Mouse (Mus musculus) hindbrain, embryonic 14.5 days (tissue): ENCODE data around the gene Prkd2. TPM values are rescaled to one million over a fixed set of nuclear protein-coding genes. Genes with fewer than 3 reads are reported as not detected.

ENCODE experiments used
- ATAC-seq: fragments of 200-750 bp; cut with Nextera tagmentation; 2 replicates; pipeline ENCODE4 v1.8.0; 2017; ENCODE audit warnings: moderate number of reproducible peaks, mild to moderate bottlenecking, moderate TSS enrichment, moderate library complexity; ENCODE audit not compliant: low FRiP score
- DNase-seq: peaks from one replicate; pipeline ENCODE4 v3.0.0-alpha.2; 2015; ENCODE audit warnings: low spot score
- H3K27ac ChIP-seq: fragments of 300-500 bp; sonication (generic); 2 replicates; pipeline ENCODE4 v1.5.1; 2014; ENCODE audit warnings: mild to moderate bottlenecking, moderate library complexity
- H3K27me3 ChIP-seq: fragments of 300-500 bp; sonication (generic); 2 replicates; pipeline ENCODE4 v1.6.1; 2014; ENCODE audit warnings: mild to moderate bottlenecking, low read length, mixed read lengths; ENCODE audit not compliant: control insufficient read depth, insufficient read depth
- H3K36me3 ChIP-seq: fragments of 300-500 bp; sonication (generic); replicated peaks from 2 replicates; pipeline ENCODE4 v1.6.1; 2014; ENCODE audit not compliant: control insufficient read depth, insufficient read depth
- H3K4me1 ChIP-seq: fragments of 300-500 bp; sonication (generic); replicated peaks from 2 replicates; pipeline ENCODE4 v1.6.1; 2014; ENCODE audit warnings: antibody characterized with exemption, low read length, mixed read lengths; ENCODE audit not compliant: control insufficient read depth, insufficient read depth
- H3K4me2 ChIP-seq: fragments of 300-500 bp; sonication (generic); replicated peaks from 2 replicates; pipeline ENCODE4 v1.6.1; 2014; ENCODE audit warnings: mild to moderate bottlenecking, moderate library complexity
- H3K4me3 ChIP-seq: fragments of 300-500 bp; sonication (generic); replicated peaks from 2 replicates; pipeline ENCODE4 v1.5.1; 2014; ENCODE audit warnings: mild to moderate bottlenecking, low read length
- H3K9ac ChIP-seq: fragments of 300-500 bp; sonication (generic); 2 replicates; pipeline ENCODE4 v1.6.1; 2014
- H3K9me3 ChIP-seq: fragments of 300-500 bp; sonication (generic); 2 replicates; pipeline ENCODE4 v1.6.1; 2016; ENCODE audit warnings: low read length; ENCODE audit not compliant: control insufficient read depth
- WGBS: fragments of 180-500 bp; shearing (Covaris S2); extraction: QIAGEN DNeasy Blood & Tissue Kit; methylation state at CpG from one replicate; pipeline ENCODE4 v1.1.7; 2014; 5-methylcytosine and 5-hydroxymethylcytosine counted together
- polyA plus RNA-seq: library from polyadenylated mRNA; unstranded; fragments of >200 nt; fragmentation: Nextera tagmentation; extraction: Ambion mirVana; gene quantifications from 2 replicates; pipeline ENCODE4 v1.2.1, GENCODE M21; 2014

The Prkd2 gene
- polyA plus RNA-seq, 1 experiment from 2014 or later, result 5.6 TPM

DNA sequence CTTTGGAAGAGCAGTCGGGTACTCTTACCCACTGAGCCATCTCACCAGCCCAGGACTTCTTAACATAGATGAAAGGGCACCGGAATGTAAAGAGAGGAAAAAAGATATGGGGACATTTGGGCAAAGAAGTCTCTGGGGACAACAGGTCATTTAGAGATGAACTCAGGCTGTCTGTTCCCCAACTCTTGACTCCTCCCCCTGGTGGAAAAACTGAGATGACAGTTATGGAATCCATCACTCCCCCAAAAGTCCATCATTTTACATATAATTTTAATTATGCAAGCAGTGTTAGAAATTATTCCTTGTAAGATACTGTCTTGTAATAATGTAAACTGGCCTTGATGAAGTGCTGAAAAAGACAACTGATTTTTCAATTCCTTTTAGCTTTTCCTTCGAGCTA lies 35.0 kb downstream of the Prkd2 start:
- H3K36me3 ChIP-seq, result peaks cover 12% of the 10 kb centered on the region; the same call in 1 of the 2 replicates
- H3K27ac ChIP-seq, result no peak overlapping the region
- ATAC-seq, result no peak
- WGBS, result 82% methylated on average over 3 of the region's 3 CpGs
- no peak for DNase-seq
- no peak overlapping the region for H3K4me2 ChIP-seq
- H3K4me3 ChIP-seq, result no peak overlapping the region
- peaks cover 24% of the 10 kb centered on the region for H3K4me1 ChIP-seq
- H3K27me3 ChIP-seq, result no peaks in the 10 kb centered on the region
- H3K9ac ChIP-seq, result no peak overlapping the region
- H3K9me3 ChIP-seq, result no peaks in the 10 kb centered on the region

DNA sequence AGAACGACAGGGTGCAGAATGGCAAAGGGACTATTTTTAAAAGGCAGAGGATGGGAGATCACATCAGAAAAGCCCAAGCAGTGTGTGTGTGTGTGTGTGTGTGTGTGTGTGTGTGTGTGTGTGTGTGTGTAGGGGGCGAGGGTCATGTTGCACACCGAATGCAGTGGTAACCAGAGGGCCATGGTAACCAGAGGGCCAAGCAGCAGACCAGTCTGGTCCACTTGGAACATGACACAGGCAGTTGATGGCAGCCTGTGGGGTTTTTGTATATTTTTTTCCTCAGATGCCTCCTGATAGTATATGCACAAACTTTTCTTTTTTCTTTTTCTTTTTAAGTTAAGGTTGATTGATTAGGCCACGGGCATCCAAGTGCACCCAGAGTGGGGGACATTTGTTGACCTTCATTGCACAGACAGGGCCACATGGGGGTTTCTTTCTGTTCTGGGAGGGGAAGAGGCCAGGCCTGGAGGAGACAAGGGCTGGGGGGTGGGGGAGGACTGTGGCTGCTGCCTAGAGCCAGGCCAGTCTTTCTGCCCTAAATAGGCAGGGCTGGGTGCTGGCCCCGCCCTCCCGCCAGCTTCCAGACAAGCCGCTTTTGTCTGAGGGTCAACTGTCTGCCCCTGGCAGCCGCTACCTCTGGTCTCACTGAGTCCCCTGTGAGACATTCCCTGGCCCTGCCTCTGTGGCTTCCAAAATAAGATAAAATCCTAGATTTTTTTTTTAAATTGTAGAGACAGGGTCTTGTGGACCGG lies 37.3 kb downstream of the Prkd2 start:
- Histone ChIP-seq H3K9ac (0 out of 2 replicates have a peak overlapping the region, but pooled peaks have one; percentile 7), H3K9me3 (no peaks in the 10 kb centered on the region), H3K36me3 (peaks cover 25% of the 10 kb centered on the region), H3K27ac (no peak overlapping the region), H3K4me2 (no peak overlapping the region), H3K4me1 (peaks cover 24% of the 10 kb centered on the region), H3K4me3 (no peak overlapping the region), H3K27me3 (peaks cover 21% of the 10 kb centered on the region)
- no peak for DNase-seq
- WGBS, result 21% methylated on average over 9 of the region's 9 CpGs
- no peak for ATAC-seq

DNA sequence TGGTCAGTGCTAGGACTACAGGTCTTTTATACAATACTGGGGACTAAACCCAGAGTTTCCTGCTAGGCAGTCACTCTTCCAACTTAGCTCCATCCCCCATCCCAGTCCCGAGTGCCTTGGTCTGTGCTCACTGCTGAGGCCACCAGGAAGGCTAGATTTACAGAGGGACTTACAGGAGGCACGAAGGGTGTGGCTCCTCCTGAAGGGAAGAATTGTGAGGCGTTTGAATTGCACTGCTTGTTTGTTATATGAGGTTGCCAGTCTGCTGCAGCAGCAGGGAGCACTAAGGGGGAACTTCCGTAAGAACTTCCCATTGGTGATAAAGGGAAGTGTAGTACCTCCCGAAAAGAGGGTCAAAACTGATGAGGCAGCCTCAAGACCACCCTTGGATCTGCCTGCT lies 37.9 kb downstream of the Prkd2 start:
- Histone ChIP-seq H3K27me3 (peaks cover 25% of the 10 kb centered on the region), H3K4me2 (no peak overlapping the region), H3K4me3 (no peak overlapping the region), H3K36me3 (peaks cover 31% of the 10 kb centered on the region), H3K27ac (no peak overlapping the region), H3K4me1 (peaks cover 24% of the 10 kb centered on the region), H3K9me3 (peaks cover 3% of the 10 kb centered on the region; the same call in 1 of the 2 replicates), H3K9ac (no peak overlapping the region)
- no peak for DNase-seq
- no peak for ATAC-seq
- WGBS, result 21% methylated on average over 5 of the region's 5 CpGs

DNA sequence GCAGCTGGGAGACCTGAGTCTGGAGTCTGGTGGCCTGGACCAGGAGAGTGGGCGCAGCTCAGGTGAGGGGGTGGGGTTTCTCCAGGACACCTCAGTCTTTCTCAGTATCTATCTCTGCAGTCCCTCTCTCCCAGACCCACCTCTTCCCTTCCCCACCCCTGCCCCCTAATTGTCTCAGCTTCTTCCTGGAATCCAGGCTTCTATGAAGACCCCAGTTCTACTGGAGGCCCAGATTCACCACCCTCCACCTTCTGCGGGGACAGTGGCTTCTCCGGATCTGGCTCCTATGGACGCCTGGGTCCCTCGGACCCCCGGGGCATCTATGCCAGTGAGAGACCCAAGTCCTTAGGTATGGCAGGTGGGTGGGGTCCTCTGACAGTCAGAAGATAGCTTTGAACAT lies 40.5 kb downstream of the Prkd2 start:
- Histone ChIP-seq H3K9me3 (peaks cover 8% of the 10 kb centered on the region; the same call in 1 of the 2 replicates), H3K4me2 (no peak overlapping the region), H3K4me3 (no peak overlapping the region), H3K36me3 (peaks cover 50% of the 10 kb centered on the region), H3K27me3 (peaks cover 38% of the 10 kb centered on the region), H3K4me1 (peaks cover 8% of the 10 kb centered on the region; the same call in 1 of the 2 replicates), H3K27ac (no peak overlapping the region), H3K9ac (no peak overlapping the region)
- ATAC-seq (no peak), DNase-seq (no peak)
- 92% methylated on average over 6 of the region's 6 CpGs for WGBS

DNA sequence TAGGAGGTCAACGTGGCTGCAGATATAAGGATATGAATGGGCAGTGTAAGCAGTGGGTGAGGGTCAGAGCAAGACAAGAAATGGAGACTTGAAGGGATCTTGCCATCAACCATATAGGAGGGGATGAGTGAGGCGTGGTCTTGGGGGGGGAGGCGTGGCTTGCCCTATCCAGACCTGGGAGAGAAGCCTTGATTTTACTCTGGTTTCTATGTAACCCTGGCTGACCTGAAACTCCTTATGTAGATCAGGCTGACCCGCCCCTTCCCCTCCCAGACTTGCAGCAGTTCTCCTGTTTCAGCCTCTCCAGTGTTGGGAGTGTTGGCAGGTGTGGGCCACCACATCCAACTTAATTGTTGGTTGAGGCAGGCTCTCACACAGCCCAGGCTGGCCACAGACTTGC lies 41.6 kb downstream of the Prkd2 start:
- WGBS, result 57% methylated on average over 4 of the region's 4 CpGs
- ATAC-seq, result no peak
- no peak overlapping the region for H3K27ac ChIP-seq
- H3K9ac ChIP-seq, result no peak overlapping the region
- H3K4me3 ChIP-seq, result no peak overlapping the region
- H3K9me3 ChIP-seq, result peaks cover 8% of the 10 kb centered on the region; the same call in 1 of the 2 replicates
- H3K4me1 ChIP-seq, result peaks cover 8% of the 10 kb centered on the region; the same call in 1 of the 2 replicates
- H3K27me3 ChIP-seq, result peaks cover 38% of the 10 kb centered on the region
- DNase-seq, result no peak
- peaks cover 45% of the 10 kb centered on the region for H3K36me3 ChIP-seq
- no peak overlapping the region for H3K4me2 ChIP-seq

DNA sequence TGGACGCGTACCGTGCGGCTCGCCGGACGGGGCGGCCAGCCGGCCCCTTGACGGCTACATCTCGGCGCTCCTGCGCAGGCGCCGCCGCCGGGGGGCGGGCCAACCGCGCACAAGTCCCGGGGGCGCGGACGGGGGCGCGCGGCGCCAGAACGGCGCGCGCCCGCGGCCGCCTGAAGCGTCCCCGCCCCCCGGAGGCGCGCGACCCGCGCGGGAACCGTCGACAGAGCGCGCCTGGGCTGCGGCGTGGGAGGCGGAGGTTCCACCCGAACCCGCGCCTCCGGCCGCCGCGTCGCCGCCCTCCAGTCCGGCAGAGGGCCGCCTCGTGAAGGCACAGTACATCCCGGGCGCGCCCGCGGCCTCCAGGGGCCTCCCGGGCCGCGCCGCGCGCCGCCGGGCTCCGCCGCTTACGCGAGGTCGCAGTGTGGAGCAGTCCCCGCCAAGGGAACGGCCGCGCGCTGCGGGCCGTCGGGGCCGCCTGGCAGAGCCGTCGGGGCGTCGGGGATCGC lies 42.6 kb downstream of the Prkd2 start:
- Histone ChIP-seq H3K36me3 (peaks cover 44% of the 10 kb centered on the region), H3K27me3 (peaks cover 38% of the 10 kb centered on the region), H3K4me3 (peak overlapping the region; percentile 25), H3K27ac (no peak overlapping the region), H3K4me2 (peak overlapping the region; percentile 19; the same call in 1 of the 2 replicates), H3K4me1 (0 out of 2 replicates have a peak, but pooled peaks cover 3% of the 10 kb centered on the region), H3K9me3 (peaks cover 8% of the 10 kb centered on the region; the same call in 1 of the 2 replicates), H3K9ac (no peak overlapping the region)
- ATAC-seq (peak; percentile 38; the same call in 1 of the 2 replicates), DNase-seq (no peak)
- WGBS, result 8% methylated on average over 64 of the region's 95 CpGs

DNA sequence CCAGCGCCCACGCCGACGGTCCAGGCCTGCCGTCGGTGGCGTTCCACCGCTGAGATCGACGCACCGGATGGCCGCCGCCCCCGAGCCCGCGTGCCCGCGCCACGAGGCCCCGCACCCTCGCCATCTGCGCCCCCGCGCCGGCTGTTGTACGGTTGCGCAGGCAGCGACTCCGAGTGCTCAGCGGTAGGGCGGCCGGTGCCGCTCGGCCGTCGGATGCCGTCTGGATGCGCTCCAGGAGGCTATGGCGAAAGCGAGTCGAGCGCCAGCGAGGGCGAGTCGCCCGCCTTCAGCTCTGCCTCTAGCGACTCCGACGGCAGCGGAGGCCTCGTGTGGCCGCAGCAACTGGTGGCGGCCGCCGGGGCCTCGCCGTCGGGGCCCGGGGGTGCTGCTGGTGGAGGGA lies 43.2 kb downstream of the Prkd2 start:
- no peak overlapping the region for H3K4me2 ChIP-seq
- H3K4me3 ChIP-seq, result peak overlapping the region; percentile 25
- H3K9ac ChIP-seq, result no peak overlapping the region
- ATAC-seq (no peak), DNase-seq (no peak)
- peaks cover 8% of the 10 kb centered on the region; the same call in 1 of the 2 replicates for H3K9me3 ChIP-seq
- H3K4me1 ChIP-seq, result no peaks in the 10 kb centered on the region
- H3K36me3 ChIP-seq, result peaks cover 44% of the 10 kb centered on the region
- no peak overlapping the region for H3K27ac ChIP-seq
- H3K27me3 ChIP-seq, result peaks cover 38% of the 10 kb centered on the region
- 39% methylated on average over 59 of the region's 59 CpGs for WGBS

DNA sequence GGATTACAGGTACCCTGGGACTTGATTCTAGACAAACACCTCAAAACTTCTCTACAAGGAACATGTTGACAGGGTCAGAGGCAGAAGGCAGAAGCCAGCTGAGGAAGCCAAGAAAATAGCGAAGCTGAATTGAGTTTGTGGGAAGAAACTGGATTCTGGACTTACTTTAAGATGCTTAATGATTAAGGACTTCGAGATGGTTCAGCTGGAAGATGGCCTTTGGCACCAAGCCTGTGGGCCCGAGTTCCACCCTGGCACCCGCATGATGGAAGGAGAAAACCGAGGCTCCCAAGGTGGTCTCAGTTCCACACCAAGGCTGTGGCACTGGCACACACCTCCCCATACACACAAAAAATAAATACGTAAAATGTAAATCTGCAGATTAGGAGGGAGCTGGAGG lies 47.8 kb downstream of the Prkd2 start:
- peaks cover 20% of the 10 kb centered on the region for H3K36me3 ChIP-seq
- H3K9ac ChIP-seq, result no peak overlapping the region
- H3K4me2 ChIP-seq, result peak overlapping the region; percentile 48; the same call in 1 of the 2 replicates
- 57% methylated on average over 6 of the region's 6 CpGs for WGBS
- H3K27ac ChIP-seq, result no peak overlapping the region; the same call in 1 of the 2 replicates
- peaks cover 30% of the 10 kb centered on the region for H3K27me3 ChIP-seq
- peaks cover 6% of the 10 kb centered on the region; the same call in 1 of the 2 replicates for H3K9me3 ChIP-seq
- H3K4me1 ChIP-seq, result peaks cover 14% of the 10 kb centered on the region
- ATAC-seq (no peak), DNase-seq (no peak)
- no peak overlapping the region for H3K4me3 ChIP-seq

DNA sequence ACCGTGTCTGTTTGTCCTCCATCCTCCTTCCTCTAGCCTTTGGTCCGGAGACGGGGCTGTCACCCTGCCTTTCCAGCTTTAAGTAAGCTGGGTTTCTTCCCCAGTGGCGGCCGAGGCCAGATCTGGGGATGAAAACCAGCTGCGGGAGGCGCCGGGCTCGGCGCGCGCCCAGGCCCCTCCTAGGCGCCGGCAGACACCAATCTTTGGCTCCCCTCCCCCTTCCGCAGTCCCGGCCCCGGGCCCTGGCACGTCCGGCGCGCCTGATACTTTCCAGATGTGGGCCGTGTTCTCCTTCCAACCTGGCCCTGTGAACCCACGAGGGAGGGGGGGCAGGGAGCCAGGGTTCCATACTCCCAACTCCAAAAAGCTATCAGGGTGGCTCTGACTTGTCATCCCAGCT lies 48.2 kb downstream of the Prkd2 start:
- H3K27ac ChIP-seq, result no peak overlapping the region; the same call in 1 of the 2 replicates
- peaks cover 15% of the 10 kb centered on the region for H3K4me1 ChIP-seq
- no peak overlapping the region for H3K9ac ChIP-seq
- H3K9me3 ChIP-seq, result peaks cover 2% of the 10 kb centered on the region; the same call in 1 of the 2 replicates
- 2% methylated on average over 23 of the region's 23 CpGs for WGBS
- ATAC-seq, result no peak
- H3K4me2 ChIP-seq, result peak overlapping the region; percentile 48
- H3K4me3 ChIP-seq, result no peak overlapping the region
- H3K27me3 ChIP-seq, result peaks cover 26% of the 10 kb centered on the region
- peaks cover 16% of the 10 kb centered on the region for H3K36me3 ChIP-seq
- DNase-seq, result no peak
